Mouse (Mus musculus) thymus, postnatal 4 days (tissue): ENCODE measurements around the gene Myh13.

ENCODE experiments used
- DNase-seq: peaks from one replicate; pipeline ENCODE4 v3.0.0; 2021

The Myh13 gene

DNA sequence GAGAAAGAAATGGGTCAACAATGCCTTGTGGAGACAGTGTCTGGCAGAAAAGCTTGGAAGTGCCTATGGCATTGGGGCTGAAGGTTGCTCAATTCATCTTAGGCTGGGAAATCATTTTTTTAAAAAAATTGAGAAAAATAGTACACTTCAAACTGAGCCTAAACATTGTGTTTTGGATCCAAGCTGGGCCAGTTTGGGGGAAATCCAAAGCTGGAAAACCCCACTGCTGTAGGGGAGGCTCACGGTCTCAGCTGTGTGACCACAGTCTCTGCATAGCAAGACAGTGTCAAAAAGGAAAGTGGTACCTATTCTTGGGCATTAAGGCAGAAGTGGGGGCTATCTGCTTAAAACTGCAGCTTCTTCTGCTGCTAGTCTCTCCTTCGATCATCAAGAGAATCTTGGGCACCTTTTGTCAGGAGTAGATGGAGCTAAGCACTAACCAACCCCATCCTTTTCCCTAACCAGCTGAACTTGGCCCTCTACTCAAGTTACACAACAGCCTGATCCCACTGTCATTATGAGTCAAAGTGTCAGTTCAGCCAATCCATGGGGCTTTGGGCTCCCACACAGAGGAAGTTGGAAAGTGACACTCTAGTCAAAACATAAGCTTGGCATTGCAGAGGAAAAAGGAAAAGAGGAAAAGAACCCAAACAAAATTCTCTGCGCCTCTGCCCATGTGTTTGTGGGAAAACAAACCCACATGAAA is 69.4 kb downstream of the Myh13 start:
- DNase-seq: no peak

DNA sequence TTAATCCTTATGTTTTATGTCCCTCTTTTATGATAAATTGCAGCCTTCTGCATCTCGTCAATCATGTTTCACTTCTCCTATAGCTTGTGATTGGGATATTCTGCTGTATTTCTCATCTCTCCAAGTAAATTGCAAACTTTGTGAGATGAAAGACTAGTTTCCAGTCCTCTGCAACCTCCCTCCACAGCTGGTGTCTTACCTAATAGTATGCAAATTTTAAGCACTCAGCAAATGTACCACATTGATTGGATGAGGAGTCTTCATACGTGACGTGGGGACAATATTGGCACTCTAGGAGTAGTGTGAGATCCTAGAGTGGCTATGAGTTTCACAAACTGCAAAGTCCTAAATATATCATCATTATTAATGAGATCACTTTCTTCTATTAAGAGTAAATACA is 70.9 kb downstream of the Myh13 start:
- no peak for DNase-seq

DNA sequence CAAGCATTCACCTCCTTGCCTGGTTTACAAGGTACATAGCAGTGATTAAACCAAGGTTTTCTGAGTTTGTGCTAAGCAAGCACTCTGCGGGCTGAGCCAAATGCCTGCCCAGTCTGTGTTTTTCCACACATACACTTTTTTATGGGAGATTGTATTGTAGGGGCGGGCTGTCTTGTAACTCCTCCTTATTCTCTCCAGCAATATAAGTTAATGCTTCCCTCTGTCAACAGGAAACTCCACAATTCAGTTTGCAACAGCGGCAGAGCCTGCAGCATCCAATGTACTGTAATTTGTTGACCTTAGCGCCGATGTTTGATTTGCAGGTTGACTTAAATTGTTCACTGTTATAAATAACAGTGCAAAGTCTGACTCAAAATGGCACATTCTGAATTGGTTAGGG is 79.5 kb downstream of the Myh13 start:
- DNase-seq: no peak

DNA sequence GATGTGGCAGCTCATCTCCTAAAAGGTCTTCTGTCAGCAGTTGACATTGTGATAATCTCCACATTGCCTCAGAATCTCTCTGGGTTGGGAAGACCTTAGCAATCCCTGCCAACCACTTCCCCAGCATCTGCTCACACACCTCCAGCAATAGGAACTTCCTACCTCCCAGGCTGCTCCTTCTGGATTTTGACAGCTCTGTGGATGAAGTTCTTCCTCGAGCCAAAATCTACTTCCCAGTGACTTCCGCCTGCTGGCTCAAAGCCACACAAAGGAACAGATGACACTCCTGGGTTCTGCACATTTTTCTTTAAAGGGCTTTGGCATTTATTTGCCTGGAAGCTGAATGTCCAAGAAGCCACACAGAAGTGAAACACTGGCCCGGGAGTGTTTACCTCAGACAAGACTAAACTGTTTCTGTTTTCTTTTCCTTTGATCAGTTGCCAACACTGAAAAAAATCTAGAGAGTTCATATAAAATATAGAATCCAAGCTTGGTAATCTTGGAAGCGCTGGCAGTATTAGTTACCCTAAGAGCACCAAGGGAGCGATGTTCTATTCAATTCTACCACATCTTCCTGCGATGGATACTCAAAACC is 93.0 kb downstream of the Myh13 start:
- no peak for DNase-seq
